Mouse (Mus musculus) lung, postnatal 36 days (tissue): ENCODE measurements around the gene Ivd.
A peak's percentile ranks its signal among the peaks of the same experiment; 100 is the strongest.

ENCODE experiments used
- DNase-seq: peaks from one replicate; pipeline ENCODE4 v3.0.0; 2022; ENCODE audit warnings: mixed read lengths

The Ivd gene

DNA sequence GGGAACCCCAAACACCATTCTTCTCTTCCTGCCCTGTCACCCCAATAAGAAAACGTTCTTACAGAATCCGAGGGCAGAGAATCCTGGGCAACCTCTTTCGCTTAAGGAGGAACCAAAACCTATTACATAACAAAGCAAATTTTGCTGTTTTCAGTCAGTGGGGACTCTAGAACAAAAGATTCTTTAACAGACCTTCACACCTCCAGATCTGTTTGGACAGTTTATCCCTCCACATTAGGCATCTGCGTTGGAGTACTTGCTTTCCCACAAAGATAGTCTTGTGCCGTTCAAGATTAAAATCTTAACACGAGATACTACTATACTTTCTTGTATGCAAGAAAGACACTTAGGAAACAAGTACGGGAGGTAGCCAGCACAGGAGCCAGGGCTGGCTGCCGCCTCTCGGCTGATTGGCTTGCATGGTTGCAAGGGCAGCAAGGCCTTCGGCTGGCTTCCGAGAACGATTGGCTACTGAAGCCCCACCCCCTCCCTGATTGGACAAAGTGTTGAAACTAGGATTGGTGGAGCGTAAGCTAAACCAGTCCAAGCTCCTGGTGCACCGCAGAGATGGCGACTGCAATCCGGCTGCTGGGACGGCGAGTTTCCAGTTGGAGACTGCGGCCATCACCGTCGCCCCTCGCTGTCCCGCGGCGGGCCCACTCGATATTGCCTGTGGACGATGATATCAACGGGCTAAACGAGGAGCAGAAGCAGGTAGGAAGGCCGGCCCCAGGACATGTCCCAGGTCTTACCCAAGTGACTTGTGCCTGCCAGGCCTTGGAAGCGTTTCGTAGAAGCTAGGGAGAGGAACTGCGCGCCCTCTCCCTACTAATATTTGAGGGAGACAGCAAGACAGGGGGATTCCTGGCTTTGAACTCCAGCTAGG lies at the start of gene Ivd:
TSS of gene Ivd (plus strand) at position 501 of the 886 bp plus-strand sequence.
- DNase-seq, result peak; percentile 98

DNA sequence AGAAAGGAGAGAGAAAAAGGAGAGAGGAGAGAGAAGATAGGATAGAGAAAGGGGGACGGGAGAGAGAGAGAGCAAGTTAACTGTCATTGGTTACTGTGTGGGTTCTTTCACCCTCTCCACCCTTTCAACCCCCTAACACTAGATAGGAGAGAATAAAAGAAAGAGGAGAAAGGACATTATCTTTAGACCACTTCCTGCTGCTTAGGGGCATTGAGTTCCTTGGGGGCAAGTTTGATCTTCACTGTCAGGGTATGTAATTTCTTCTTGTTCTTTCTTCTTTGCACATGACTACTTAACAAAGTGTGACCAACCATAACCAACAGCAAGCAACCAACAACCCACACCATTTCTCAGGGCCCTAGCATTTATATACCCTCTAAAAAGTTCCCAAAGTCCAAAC lies 49.0 kb upstream of the Ivd start:
- DNase-seq, result no peak

DNA sequence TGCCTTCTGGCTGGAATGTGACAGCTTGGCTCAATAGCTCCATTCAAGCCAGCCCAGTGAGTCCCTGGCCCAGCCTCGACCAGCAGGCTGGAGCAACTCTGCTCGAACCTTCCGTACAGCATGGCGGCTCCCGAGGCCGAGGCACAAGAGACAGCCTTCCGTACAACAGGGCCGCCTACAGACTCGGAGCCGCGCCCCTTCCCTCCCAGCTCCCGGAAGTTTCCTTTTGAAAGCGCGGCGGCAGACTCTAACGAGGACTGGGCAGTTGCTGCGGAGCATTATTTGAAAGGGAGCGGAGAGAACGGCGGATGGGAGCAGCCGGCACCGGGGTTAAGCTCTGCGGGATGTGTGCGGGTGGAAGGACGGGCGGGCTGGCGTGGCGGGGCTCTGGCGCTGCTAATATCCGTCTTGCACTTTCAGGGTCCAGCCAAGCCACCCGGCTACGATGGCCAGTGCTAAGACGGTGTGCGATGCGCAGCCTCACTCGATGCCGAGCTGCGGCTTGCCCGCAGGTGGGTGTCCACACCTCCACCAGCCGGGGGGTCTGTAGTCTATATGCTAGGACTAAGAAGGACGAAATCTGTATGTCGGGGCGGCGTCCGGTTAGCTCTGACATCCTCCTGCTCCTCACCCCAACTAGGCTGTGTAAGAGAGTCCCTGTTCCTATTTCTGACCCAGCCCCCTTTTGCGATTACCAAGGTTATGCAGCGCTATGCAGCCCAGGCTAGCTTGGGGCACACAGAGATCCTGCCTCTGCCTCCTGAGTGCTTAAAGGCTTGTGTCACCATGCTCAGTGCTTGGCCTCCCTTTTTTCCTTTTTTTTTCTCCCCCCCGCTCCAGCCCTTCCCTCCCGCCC lies 47.5 kb upstream of the Ivd start, which contains the start of gene Knstrn:
TSS of gene Knstrn (plus strand) at position 23 of the 856 bp plus-strand sequence.
- peak; percentile 96 for DNase-seq

DNA sequence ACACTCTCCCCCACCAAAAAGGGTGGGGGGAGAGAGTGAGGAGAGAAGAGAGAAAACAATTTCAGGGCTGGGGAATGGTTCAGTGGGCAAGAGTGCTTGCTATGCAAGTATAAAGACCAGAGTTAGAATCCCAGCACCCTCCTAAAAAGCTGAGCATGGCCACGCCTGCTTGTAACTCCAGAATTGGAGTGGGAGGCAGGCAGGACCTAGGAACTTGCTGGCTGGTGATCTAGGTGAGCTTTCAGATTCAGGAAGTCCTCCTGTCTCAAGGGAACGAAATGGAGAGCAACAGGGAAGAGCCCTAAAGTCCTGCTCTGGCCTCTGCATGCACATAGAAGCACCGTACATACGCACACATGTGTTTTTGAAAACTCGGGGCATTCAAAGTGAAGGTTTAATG lies 39.0 kb upstream of the Ivd start:
- no peak for DNase-seq

DNA sequence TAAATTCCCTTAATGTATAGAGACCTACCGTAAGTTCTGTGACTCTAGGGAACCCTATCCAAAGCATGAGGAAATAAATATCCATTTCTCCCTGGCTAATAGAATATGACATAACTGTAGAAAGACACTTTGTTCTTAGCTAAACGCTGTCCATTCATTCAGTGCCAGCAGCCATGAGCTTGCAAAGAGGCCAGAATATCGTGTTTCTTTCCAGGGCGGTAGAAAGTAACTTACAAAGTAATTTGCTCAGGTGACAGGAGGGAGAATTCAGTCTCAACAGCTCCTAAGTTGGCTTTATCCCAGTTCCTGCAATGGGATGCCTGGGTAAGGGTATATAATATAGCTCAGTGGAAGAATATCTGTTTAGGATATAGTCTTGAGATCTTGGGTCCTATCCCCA lies 37.4 kb upstream of the Ivd start:
- no peak for DNase-seq

DNA sequence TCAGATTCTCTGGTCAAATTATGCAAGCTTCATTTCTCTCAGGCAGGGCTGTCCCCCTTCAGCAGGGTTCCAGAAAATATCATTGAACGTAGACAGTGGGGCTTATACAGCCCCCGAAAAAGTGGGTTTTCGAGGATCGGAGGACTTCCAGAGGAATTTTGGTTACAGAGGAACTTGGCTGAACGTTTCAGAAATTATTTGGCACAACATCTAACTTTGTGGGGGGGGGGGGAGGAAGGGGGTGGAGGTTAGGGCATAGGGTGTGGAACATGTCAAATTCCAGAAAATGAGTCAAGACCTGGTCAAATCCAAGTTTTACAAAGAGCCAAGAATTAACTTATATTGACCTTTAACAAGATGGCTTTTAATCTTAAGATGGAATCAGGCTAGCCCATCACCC lies 32.7 kb upstream of the Ivd start:
- no peak for DNase-seq

DNA sequence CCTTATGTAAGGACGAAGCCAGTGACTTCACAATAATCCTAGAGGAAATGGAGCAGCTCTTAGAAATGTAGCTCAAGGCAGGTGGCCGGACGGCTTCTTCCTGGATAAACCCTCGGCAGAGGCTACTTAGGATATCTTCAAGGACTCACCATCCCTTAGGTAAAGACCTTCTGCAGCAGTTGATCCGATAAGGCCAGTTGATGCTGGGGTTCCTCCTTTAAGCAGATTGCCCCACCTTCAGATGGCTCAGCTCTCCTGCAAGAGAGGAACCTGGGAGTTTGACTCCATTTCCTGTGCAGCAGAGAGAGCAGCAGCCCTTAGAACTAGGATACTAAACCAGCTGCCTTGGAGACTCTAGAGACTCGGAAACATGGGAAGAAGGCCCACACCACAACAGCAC lies 27.7 kb upstream of the Ivd start:
- no peak for DNase-seq

DNA sequence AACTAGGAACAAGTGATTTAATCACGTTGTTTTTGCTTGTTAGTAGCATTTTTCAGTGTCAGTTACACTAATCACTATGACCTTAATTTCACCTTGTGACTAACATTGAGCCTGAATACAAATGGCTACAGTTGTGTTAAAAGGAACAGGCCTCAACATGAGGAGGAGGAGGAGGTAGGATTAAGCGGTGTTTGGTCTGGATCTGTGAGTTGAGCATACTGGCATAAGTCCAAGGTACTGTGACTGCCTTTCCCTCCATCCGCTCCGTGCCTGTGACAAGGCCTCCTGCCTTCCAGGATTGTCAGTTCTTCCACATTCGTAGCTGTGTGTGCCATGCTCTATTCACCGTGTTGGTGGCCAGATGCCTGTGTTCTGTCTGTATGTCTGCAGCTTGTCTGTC lies 26.6 kb upstream of the Ivd start:
- DNase-seq, result no peak

DNA sequence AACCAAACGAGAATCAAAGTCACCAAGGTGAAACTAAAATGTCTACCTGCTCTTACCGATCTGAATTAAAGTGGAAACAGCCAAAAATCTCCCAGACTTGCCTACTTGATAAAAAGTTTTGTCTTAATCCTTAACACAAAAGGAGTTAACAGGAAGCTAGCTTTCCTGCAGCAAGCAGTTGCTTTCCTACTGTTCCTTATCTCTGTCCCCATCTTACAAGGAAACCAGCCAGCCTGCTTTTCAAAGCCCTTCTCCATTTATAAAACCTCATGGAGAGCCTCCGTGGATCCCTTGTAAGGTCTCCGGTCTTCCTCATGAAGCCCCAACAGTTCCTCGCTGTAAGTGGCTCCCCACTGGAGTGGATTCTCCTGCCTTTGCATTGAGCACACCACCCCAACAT lies 23.4 kb upstream of the Ivd start:
- DNase-seq, result no peak

DNA sequence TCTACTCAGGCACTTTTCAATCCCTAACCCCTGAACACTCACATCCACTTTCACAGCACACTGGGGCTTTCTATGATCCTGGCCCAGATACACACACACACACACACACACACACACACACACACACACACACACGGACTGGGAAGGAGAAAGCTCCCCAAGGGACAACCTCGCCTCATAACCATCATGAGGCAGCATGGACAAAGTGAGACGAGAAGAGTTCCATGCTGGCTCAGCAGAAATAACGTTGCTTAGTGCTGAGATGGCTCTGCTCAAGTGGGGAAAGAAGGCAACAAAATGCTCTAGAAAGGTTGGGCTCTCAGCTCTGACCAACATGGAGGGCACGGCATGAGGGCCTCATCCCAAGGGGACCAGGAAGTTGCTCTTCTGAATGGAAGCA lies 20.6 kb upstream of the Ivd start:
- no peak for DNase-seq

DNA sequence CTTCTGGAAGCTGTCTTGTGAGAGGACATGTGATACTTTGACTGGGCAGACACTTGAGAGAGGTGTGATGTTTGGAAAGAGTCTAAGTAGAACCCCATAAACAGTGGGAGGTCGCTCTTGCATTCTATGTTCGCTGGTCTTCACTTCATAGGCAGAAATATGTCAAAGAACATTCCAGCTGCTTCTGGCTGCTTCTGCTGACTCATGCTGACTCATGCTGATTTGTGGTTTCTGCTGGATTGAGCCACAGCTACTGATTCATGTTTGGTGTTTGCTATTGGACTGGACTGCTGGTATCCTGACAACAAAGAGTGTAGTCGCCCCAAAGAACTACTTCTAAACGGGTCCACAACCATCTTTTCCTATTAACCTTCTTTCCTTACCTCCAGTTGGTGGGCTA lies 20.0 kb upstream of the Ivd start:
- no peak for DNase-seq

DNA sequence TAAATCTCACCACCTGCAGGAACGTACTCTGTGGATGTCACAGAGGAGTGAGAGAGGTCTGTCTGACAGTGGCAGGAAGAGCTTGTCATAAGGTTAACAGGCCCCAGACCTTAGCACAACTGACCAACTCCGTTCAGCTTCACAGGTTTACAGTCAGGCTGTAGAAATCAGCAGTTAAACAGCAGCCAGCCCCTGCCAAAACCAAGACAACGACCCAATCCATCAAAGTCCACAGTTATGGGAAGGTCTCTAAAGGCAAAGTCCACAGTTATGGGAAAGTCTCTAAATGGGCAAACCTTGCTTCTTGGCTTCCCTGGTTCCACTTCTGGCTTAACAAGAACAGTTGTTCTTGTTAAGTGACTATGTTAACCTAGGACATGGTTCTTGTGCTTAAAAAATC lies 17.3 kb upstream of the Ivd start:
- DNase-seq, result no peak

DNA sequence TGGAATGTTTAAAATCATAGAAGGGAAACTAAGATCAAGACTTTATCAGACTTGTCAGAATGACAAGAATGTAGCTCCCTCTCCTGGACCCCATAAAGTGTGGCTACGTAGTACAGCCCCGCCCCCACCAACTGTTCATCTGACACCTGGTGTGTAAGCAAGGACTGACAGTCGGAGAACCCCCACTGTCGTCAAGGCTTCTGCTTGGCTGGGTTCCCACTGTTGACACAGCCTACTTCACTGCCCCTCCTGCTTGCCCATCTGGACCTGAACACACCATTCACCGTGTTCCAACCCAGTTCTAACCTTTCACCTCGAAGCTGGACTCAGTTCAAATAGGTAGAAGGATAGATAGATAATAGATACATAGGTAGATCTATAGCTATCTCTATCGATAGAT lies 15.5 kb upstream of the Ivd start:
- peak; percentile 31 for DNase-seq

DNA sequence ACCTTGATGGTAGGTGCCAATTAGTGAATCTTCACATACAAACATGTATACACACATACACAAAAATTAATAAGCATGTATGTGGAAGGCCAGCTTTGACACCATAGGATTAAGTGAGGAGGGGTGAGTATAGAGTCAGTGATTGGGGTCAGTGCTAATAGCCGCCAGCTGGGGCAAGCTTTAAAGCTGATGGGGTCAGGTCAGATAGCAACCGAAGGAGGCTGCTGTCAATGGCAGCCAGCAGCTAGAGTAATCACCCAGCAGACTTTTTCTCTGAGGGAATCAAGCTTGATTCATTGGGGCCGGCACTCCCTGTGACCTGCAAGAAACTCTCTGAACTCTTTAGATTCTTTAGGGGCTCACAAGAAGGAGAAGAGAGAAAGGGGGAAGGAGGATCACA lies 10.0 kb upstream of the Ivd start:
- no peak for DNase-seq

DNA sequence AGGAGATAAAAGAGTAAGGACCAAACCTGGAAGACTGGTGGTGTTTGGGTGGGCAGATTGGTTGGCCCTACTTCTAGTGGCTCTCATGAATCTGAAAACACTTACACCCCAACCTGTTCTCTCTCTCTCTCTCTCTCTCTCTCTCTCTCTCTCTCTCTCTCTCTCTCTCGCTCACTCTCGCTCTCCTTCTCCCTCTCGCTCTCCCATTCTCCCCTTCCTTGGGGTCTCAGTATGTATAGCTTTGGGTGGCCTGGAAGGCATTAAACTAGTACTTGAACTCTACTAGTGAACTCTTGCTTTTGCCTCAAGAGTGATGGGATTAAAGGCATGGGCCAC lies 554 bp downstream of the Ivd start:
- no peak for DNase-seq

DNA sequence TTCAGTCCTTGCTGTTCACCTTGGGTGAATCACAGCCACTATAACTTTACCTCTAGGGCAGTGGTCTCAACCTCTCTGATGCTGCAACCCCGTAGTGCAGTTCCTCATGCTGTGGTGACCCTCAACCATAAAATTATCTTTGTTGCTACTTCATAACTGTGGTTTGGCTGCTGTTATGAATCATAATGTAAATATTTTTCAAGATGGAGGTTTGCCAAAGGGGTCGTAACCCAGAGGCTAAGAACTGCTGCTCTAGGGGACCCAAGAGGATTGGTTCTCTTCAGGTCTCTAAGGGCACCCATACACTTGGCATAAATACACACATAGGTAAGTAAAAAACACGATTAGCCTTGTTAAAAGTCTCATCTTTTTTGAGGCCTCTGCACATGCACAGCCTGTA lies 8.8 kb downstream of the Ivd start:
- DNase-seq, result no peak

DNA sequence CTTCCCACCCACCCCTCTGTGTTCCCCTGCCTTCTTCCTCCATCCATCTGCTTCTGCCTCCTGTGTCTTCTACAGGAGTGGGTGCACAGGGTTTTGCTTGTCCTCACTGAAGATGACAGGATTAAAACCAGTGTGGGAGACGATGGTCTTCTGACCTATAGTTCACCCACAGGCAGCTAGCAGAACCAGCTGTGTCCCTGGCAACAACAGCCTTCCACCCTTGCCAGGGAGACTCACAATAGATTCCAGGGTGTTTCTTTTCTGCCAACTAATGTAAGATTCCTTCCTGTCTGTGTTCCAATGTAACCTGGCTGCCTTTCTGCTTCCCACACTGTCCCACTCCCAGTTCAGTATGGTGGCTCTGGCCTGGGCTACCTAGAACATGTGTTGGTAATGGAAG lies 9.3 kb downstream of the Ivd start:
- DNase-seq, result peak; percentile 42

DNA sequence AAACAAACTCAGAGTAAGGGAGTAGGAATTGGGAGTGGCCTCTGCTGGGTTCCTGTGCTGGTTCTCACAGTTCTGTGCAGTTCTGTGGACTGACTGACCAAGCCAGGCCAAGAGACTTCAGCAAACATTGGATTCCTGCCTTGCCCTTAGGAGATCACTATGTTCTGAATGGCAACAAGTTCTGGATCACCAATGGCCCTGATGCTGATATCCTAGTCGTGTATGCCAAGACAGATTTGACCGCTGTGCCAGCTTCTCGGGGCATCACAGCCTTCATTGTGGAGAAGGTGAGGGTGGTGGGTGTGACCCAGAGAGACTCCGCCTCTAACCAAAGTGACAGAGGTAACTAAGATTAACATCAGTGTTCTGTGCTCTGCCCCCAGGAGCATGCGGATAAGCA lies 11.3 kb downstream of the Ivd start:
- DNase-seq, result no peak

DNA sequence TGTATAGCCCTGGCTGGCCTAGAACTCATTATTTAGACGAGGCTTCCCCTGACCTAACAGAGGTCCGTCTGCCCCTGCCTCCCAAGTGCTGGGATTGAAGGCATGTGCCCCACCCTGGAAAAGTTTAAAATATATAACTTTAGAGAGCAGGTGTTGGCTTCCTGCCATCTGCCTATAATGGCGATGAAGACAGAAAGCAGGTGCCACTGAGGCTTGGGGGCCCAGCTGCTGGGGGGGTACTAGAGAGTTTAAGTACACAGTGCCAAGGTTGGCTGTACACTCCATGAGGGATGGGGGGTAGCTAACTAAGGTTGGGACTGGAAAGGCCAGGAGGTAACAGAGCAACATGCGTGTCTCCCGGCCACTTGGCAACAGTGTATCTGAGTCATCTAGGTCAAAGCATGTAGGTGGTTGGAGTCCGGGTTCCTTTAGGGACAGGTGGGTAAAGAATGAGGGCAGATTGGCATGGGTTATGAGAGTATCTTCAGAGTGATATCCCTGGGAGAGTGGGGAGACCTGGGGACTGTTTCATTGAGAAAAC lies 12.2 kb downstream of the Ivd start:
- DNase-seq, result no peak

DNA sequence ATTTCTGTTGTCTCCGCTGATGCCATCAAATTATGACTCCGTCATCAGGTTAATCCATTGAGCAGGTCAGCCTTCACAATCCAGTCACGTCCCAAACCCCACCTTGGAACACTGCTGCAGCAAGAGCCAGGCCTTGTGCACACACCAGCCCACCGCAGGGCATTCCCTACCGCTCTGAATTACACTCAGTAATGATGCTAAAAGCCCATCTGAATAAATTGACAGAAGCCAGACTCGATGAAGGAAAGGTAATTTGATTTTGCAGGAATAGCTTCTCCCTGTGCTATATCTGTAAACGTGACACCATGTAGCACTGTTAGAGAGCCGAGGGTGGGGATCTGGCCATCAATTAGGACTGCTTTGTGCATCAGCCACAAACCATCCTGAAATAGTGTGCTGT lies 13.6 kb downstream of the Ivd start:
- no peak for DNase-seq

DNA sequence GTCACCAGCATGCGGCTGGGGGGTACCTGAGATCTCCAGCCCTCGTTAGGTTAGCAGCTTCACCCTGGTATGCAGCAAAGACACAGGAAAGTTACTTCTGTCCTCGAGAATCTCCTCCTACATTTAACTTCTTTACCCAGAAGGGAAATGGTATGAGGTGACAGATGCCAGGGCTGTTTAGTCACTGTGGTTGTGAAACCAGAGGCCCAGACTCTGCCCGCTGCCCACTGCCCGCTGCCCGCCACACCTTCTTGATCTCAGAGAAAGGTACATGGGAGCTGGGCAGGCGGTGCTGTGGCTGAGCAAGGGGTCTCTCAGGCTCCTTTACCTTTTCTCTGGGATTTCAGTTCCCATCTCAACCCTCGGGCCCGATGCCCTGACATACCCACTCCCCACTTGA lies 14.7 kb downstream of the Ivd start:
- no peak for DNase-seq

DNA sequence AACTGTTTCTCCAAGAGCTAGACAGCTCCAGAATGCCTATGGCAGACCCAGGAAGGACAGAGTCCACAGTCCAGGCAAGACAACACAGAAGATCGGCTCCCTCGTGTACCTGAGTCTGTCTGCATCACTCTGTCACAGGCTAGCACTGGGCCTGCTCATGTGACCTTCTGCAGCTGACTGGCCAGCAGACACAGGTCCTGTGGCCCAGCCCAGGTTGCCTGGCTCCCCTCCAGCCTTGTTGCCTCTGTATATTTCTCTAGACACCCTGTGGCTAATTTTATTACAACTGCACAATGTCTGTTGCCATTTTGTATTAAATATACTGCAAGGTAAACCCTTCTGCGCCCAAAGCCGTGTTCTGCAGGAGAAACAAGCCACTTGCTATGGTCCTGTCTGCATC lies 19.3 kb downstream of the Ivd start:
- no peak for DNase-seq

DNA sequence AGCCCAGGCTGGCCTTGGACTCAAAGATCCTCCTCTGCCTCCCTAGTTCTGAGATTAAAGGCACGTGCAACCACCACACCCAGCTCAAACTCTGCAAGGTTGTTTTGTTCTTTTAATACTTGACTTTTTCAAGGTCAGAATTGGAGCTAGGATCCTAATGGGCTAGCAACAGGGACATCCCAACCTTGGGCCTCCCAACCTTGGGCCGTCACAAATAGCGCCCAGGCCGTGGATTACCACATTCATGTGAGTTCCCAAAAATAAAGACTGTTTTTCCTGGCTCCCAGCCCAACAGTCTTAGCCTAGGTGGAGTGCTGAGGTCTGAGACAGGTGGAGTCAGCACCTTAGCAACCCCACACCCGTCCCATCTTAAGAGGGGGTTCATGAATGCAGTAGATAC lies 20.2 kb downstream of the Ivd start:
- DNase-seq, result no peak
